Mouse (Mus musculus): ENCODE data around the gene Tmem39b. TPM values are rescaled to one million over a fixed set of nuclear protein-coding genes. Genes with fewer than 3 reads are reported as not detected.

Gene Tmem39b
- polyA plus RNA-seq, 1 experiment = 69.6 TPM

- no peak overlapping the region for H3K4me3 ChIP-seq (ENCODE audit: control insufficient read depth, insufficient read depth, low read length)
- 93% methylated on average over 7 of the region's 7 CpGs for WGBS
- no peak overlapping the region for H3K27ac ChIP-seq (ENCODE audit: control insufficient read depth, insufficient read depth, low read length)
- H3K27me3 ChIP-seq (ENCODE audit: control insufficient read depth, insufficient read depth, low read length) = no peaks in the 10 kb centered on the region
- no peak for DNase-seq
- H3K36me3 ChIP-seq (ENCODE audit: control insufficient read depth, insufficient read depth, low read length) = peaks cover 4% of the 10 kb centered on the region; the same call in 1 of the 2 replicates
- no peak for TF ChIP-seq POLR2A (IDR thresholded peaks at IDR 0.05; ENCODE audit: control insufficient read depth, extremely low read depth, insufficient read depth, low read length, poor library complexity)
- no peak for TF ChIP-seq CTCF (IDR thresholded peaks at IDR 0.05; ENCODE audit: borderline replicate concordance, control insufficient read depth, extremely low read depth, insufficient read depth, low read length, poor library complexity)
- H3K4me1 ChIP-seq (replicated peaks; ENCODE audit: control insufficient read depth, insufficient read depth, low read length) = peaks cover 10% of the 10 kb centered on the region
Measured at GRCm38 (mm10) chr4:129697191-129697590, 553 bp upstream of the Tmem39b start.

- 20% methylated on average over 6 of the region's 6 CpGs for WGBS
- H3K4me1 ChIP-seq (replicated peaks; ENCODE audit: control insufficient read depth, insufficient read depth, low read length) = peaks cover 10% of the 10 kb centered on the region
- no peak for DNase-seq
Measured at GRCm38 (mm10) chr4:129695815-129696157, 852 bp downstream of the Tmem39b start.

GRCm38 (mm10) chr4:129684531-129684930 lies 12.1 kb downstream of the Tmem39b start:
- WGBS = 96% methylated on average over 6 of the region's 6 CpGs
- Histone ChIP-seq H3K27ac (ENCODE audit: control insufficient read depth, insufficient read depth, low read length) (no peak overlapping the region), H3K36me3 (ENCODE audit: control insufficient read depth, insufficient read depth, low read length) (peaks cover 29% of the 10 kb centered on the region), H3K4me3 (ENCODE audit: control insufficient read depth, insufficient read depth, low read length) (no peak overlapping the region), H3K27me3 (ENCODE audit: control insufficient read depth, insufficient read depth, low read length) (no peaks in the 10 kb centered on the region), H3K4me1 (replicated peaks; ENCODE audit: control insufficient read depth, insufficient read depth, low read length) (no peaks in the 10 kb centered on the region)
- TF ChIP-seq CTCF (IDR thresholded peaks at IDR 0.05; ENCODE audit: borderline replicate concordance, control insufficient read depth, extremely low read depth, insufficient read depth, low read length, poor library complexity) = no peak
- no peak for TF ChIP-seq POLR2A (IDR thresholded peaks at IDR 0.05; ENCODE audit: control insufficient read depth, extremely low read depth, insufficient read depth, low read length, poor library complexity)
- no peak for DNase-seq

More at GRCm38 (mm10) chr4:129695815-129696157, 852 bp downstream of the Tmem39b start:
- H3K27ac ChIP-seq (ENCODE audit: control insufficient read depth, insufficient read depth, low read length) = peak overlapping the region; percentile 23; the same call in 1 of the 2 replicates
- H3K4me3 ChIP-seq (ENCODE audit: control insufficient read depth, insufficient read depth, low read length) = peak overlapping the region; percentile 93
- TF ChIP-seq POLR2A (IDR thresholded peaks at IDR 0.05; ENCODE audit: control insufficient read depth, extremely low read depth, insufficient read depth, low read length, poor library complexity) = no peak
- TF ChIP-seq CTCF (IDR thresholded peaks at IDR 0.05; ENCODE audit: borderline replicate concordance, control insufficient read depth, extremely low read depth, insufficient read depth, low read length, poor library complexity) = no peak
- H3K36me3 ChIP-seq (ENCODE audit: control insufficient read depth, insufficient read depth, low read length) = peaks cover 9% of the 10 kb centered on the region; the same call in 1 of the 2 replicates
- H3K27me3 ChIP-seq (ENCODE audit: control insufficient read depth, insufficient read depth, low read length) = no peaks in the 10 kb centered on the region

GRCm38 (mm10) chr4:129683901-129684493 lies 12.6 kb downstream of the Tmem39b start:
- 96% methylated on average over 11 of the region's 11 CpGs for WGBS

GRCm38 (mm10) chr4:129681837-129682236 lies 14.8 kb downstream of the Tmem39b start:
- WGBS = 96% methylated on average over 11 of the region's 11 CpGs
- no peak overlapping the region for H3K27ac ChIP-seq (ENCODE audit: control insufficient read depth, insufficient read depth, low read length)

More at GRCm38 (mm10) chr4:129683901-129684493, 12.6 kb downstream of the Tmem39b start:
- H3K27me3 ChIP-seq (ENCODE audit: control insufficient read depth, insufficient read depth, low read length) = no peaks in the 10 kb centered on the region
- no peak overlapping the region for H3K27ac ChIP-seq (ENCODE audit: control insufficient read depth, insufficient read depth, low read length)
- peaks cover 29% of the 10 kb centered on the region for H3K36me3 ChIP-seq (ENCODE audit: control insufficient read depth, insufficient read depth, low read length)
- no peak for TF ChIP-seq CTCF (IDR thresholded peaks at IDR 0.05; ENCODE audit: borderline replicate concordance, control insufficient read depth, extremely low read depth, insufficient read depth, low read length, poor library complexity)
- no peak for TF ChIP-seq POLR2A (IDR thresholded peaks at IDR 0.05; ENCODE audit: control insufficient read depth, extremely low read depth, insufficient read depth, low read length, poor library complexity)
- no peaks in the 10 kb centered on the region for H3K4me1 ChIP-seq (replicated peaks; ENCODE audit: control insufficient read depth, insufficient read depth, low read length)
- no peak for DNase-seq
- H3K4me3 ChIP-seq (ENCODE audit: control insufficient read depth, insufficient read depth, low read length) = no peak overlapping the region

GRCm38 (mm10) chr4:129672878-129673449 lies 23.7 kb downstream of the Tmem39b start:
- Histone ChIP-seq H3K27me3 (ENCODE audit: control insufficient read depth, insufficient read depth, low read length) (no peaks in the 10 kb centered on the region), H3K36me3 (ENCODE audit: control insufficient read depth, insufficient read depth, low read length) (no peaks in the 10 kb centered on the region), H3K4me1 (replicated peaks; ENCODE audit: control insufficient read depth, insufficient read depth, low read length) (peaks cover 5% of the 10 kb centered on the region), H3K27ac (ENCODE audit: control insufficient read depth, insufficient read depth, low read length) (no peak overlapping the region), H3K4me3 (ENCODE audit: control insufficient read depth, insufficient read depth, low read length) (peak overlapping the region; percentile 93)
- no peak for DNase-seq
- WGBS = 7% methylated on average over 10 of the region's 10 CpGs
- no peak for TF ChIP-seq POLR2A (IDR thresholded peaks at IDR 0.05; ENCODE audit: control insufficient read depth, extremely low read depth, insufficient read depth, low read length, poor library complexity)
- TF ChIP-seq CTCF (IDR thresholded peaks at IDR 0.05; ENCODE audit: borderline replicate concordance, control insufficient read depth, extremely low read depth, insufficient read depth, low read length, poor library complexity) = no peak

More at GRCm38 (mm10) chr4:129681837-129682236, 14.8 kb downstream of the Tmem39b start:
- TF ChIP-seq CTCF (IDR thresholded peaks at IDR 0.05; ENCODE audit: borderline replicate concordance, control insufficient read depth, extremely low read depth, insufficient read depth, low read length, poor library complexity) (no peak), POLR2A (IDR thresholded peaks at IDR 0.05; ENCODE audit: control insufficient read depth, extremely low read depth, insufficient read depth, low read length, poor library complexity) (no peak)
- no peak for DNase-seq
- H3K36me3 ChIP-seq (ENCODE audit: control insufficient read depth, insufficient read depth, low read length) = peaks cover 27% of the 10 kb centered on the region
- H3K4me3 ChIP-seq (ENCODE audit: control insufficient read depth, insufficient read depth, low read length) = no peak overlapping the region
- H3K27me3 ChIP-seq (ENCODE audit: control insufficient read depth, insufficient read depth, low read length) = no peaks in the 10 kb centered on the region
- H3K4me1 ChIP-seq (replicated peaks; ENCODE audit: control insufficient read depth, insufficient read depth, low read length) = no peaks in the 10 kb centered on the region
